Mouse (Mus musculus): ENCODE measurements around the gene Arhgap17. TPM values are rescaled to one million over a fixed set of nuclear protein-coding genes. Genes with fewer than 3 reads are reported as not detected.

Gene Arhgap17
- polyA plus RNA-seq, 1 experiment from 2014 or later, result 20.3 TPM

- Histone ChIP-seq H3K4me2 (no peak overlapping the region), H3K9ac (replicated peaks) (no peak overlapping the region), H3K4me3 (replicated peaks) (no peak overlapping the region), H3K27me3 (no peaks in the 10 kb centered on the region), H3K27ac (no peak overlapping the region), H3K9me3 (no peaks in the 10 kb centered on the region), H3K4me1 (replicated peaks) (no peaks in the 10 kb centered on the region), H3K36me3 (peaks cover 41% of the 10 kb centered on the region)
- ATAC-seq (ENCODE audit: insufficient number of reproducible peaks, insufficient read depth, low FRiP score, low TSS enrichment, low read depth), result no peak
- 86% methylated on average over 4 of the region's 4 CpGs for WGBS
These were observed 93.1 kb downstream of the Arhgap17 start for GRCm38 (mm10) chr7:123276568-123276967.

GRCm38 (mm10) chr7:123273056-123273455 lies 96.7 kb downstream of the Arhgap17 start:
- ATAC-seq (ENCODE audit: insufficient number of reproducible peaks, insufficient read depth, low FRiP score, low TSS enrichment, low read depth), result no peak
- Histone ChIP-seq H3K4me3 (replicated peaks) (no peak overlapping the region), H3K4me1 (replicated peaks) (no peaks in the 10 kb centered on the region), H3K9me3 (no peaks in the 10 kb centered on the region), H3K27me3 (no peaks in the 10 kb centered on the region), H3K4me2 (no peak overlapping the region), H3K36me3 (peaks cover 16% of the 10 kb centered on the region), H3K9ac (replicated peaks) (no peak overlapping the region), H3K27ac (no peak overlapping the region)
- 71% methylated on average over 11 of the region's 11 CpGs for WGBS

DNA sequence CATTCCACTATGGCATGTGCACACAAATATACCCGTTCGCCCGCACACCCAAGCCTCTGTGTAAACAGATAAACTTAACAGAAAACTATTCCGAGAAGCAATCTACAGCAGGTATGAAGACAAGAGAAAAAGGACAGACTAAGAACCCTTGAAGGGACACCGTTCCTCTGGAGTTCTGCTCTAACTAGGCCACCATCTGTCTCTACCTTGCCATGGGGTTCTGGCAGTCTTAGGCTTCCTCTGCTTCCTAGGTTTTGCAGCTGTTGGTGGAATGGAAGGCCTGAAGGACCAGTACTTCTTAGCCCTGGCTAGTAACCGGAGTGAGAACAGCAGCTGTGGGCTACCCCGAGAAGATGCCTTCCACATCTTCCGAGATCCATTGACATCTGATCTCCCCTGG lies 111.6 kb downstream of the Arhgap17 start:
- ATAC-seq (ENCODE audit: insufficient number of reproducible peaks, insufficient read depth, low FRiP score, low TSS enrichment, low read depth), result no peak
- 88% methylated on average over 8 of the region's 8 CpGs for WGBS

DNA sequence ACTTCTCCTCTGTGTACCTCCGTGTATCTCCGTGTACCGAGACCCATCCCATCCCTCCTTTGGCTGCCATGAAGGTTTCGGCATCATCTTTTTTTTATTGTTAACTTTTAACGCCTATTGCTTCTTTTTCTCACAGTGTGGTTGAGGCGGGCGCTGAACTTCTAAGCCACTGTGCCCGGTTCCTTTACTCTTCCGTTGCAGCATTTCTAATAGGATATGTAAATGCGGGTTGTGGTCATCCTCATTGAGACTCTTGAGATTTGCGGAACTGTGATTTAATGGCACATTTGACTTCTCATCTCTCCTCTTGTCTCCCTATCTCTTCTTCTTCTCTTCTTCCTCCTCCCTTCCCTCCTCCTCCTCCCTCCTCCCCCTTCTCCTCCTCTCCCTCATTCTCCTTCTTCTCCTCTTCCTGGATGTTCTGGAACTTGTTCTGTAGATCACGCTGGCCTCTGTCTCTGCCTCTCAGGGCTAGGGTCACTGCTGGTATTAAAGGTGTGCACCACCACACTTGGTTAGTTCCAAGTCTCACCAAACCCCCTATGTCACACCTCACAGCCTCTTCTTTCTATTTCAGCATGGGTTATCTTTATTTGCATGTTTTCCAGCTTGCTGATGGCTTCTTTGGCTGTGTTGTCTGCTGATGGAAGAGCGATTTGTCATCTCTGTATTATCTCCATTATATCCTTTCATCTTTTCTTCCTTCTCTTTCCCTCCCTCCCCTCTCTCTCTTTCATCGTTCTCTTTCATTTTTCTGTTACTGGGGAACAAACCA lies 115.3 kb downstream of the Arhgap17 start:
- Histone ChIP-seq H3K27ac (no peak overlapping the region), H3K9ac (replicated peaks) (no peak overlapping the region), H3K4me1 (replicated peaks) (no peaks in the 10 kb centered on the region), H3K4me3 (replicated peaks) (no peak overlapping the region), H3K27me3 (no peaks in the 10 kb centered on the region), H3K9me3 (no peaks in the 10 kb centered on the region), H3K36me3 (no peaks in the 10 kb centered on the region), H3K4me2 (no peak overlapping the region)
- 89% methylated on average over 14 of the region's 14 CpGs for WGBS
- ATAC-seq (ENCODE audit: insufficient number of reproducible peaks, insufficient read depth, low FRiP score, low TSS enrichment, low read depth), result no peak

More for the DNA sequence above, 111.6 kb downstream of the Arhgap17 start:
- Histone ChIP-seq H3K9me3 (no peaks in the 10 kb centered on the region), H3K36me3 (no peaks in the 10 kb centered on the region), H3K4me1 (replicated peaks) (no peaks in the 10 kb centered on the region), H3K27me3 (no peaks in the 10 kb centered on the region), H3K4me2 (no peak overlapping the region), H3K4me3 (replicated peaks) (no peak overlapping the region), H3K9ac (replicated peaks) (no peak overlapping the region), H3K27ac (no peak overlapping the region)

DNA sequence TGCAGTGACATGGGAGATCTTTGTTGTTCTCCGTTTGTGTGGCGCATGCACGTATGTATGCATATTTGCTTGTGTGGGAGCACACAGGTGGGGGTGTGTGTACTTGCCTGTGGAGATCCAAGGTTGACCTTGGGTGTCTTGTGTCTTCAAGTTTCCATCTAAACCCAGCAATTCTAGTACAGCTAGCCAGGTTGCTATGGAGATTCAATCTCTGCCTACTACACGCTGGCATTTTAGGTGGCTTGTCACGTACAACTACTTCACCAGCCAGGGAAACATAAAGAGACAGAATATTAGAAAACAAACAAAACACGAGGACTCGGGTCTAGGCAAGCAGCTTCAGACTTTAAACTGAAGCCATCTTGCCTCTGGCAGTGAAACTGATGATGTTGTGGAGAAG lies 116.3 kb downstream of the Arhgap17 start:
- H3K4me3 ChIP-seq (replicated peaks), result no peak overlapping the region
- WGBS, result 88% methylated on average over 7 of the region's 7 CpGs
- no peaks in the 10 kb centered on the region for H3K4me1 ChIP-seq (replicated peaks)
- no peak for ATAC-seq (ENCODE audit: insufficient number of reproducible peaks, insufficient read depth, low FRiP score, low TSS enrichment, low read depth)
- H3K4me2 ChIP-seq, result no peak overlapping the region
- no peak overlapping the region for H3K9ac ChIP-seq (replicated peaks)
- H3K9me3 ChIP-seq, result no peaks in the 10 kb centered on the region
- no peaks in the 10 kb centered on the region for H3K27me3 ChIP-seq
- no peaks in the 10 kb centered on the region for H3K36me3 ChIP-seq
- no peak overlapping the region for H3K27ac ChIP-seq

GRCm38 (mm10) chr7:123251343-123251742 lies 118.4 kb downstream of the Arhgap17 start:
- no peaks in the 10 kb centered on the region for H3K4me1 ChIP-seq (replicated peaks)
- no peak overlapping the region for H3K4me2 ChIP-seq
- H3K27ac ChIP-seq, result no peak overlapping the region
- no peaks in the 10 kb centered on the region for H3K36me3 ChIP-seq
- H3K9ac ChIP-seq (replicated peaks), result no peak overlapping the region
- no peak overlapping the region for H3K4me3 ChIP-seq (replicated peaks)
- H3K9me3 ChIP-seq, result no peaks in the 10 kb centered on the region
- WGBS, result 64% methylated on average over 6 of the region's 6 CpGs
- no peaks in the 10 kb centered on the region for H3K27me3 ChIP-seq
- ATAC-seq (ENCODE audit: insufficient number of reproducible peaks, insufficient read depth, low FRiP score, low TSS enrichment, low read depth), result no peak

DNA sequence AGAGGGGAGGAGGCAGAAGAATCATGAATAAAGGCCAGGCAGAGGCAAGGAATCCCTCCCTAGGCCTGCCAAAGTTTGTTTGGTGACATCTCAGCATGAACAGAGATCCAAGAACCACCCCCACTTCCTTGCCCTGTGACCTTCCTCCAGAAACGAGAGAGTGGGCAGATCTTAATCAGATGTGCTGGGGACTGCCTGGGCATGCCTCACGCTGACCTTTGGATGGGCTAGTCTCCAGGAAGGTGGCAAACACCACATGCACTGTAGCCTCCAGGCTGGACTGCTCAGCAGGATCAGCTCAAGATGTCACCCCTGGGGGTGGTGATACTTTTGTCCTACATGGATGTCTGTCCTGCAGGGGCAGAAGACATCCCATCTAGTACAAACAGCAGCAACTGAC lies 121.5 kb downstream of the Arhgap17 start:
- Histone ChIP-seq H3K4me1 (replicated peaks) (no peaks in the 10 kb centered on the region), H3K9ac (replicated peaks) (no peak overlapping the region), H3K27me3 (no peaks in the 10 kb centered on the region), H3K4me2 (no peak overlapping the region), H3K27ac (no peak overlapping the region), H3K9me3 (no peaks in the 10 kb centered on the region), H3K36me3 (no peaks in the 10 kb centered on the region), H3K4me3 (replicated peaks) (no peak overlapping the region)
- ATAC-seq (ENCODE audit: insufficient number of reproducible peaks, insufficient read depth, low FRiP score, low TSS enrichment, low read depth), result no peak
- 54% methylated on average over 2 of the region's 2 CpGs for WGBS

GRCm38 (mm10) chr7:123246504-123247084 lies 123.1 kb downstream of the Arhgap17 start:
- WGBS, result 68% methylated on average over 4 of the region's 4 CpGs
- ATAC-seq (ENCODE audit: insufficient number of reproducible peaks, insufficient read depth, low FRiP score, low TSS enrichment, low read depth), result no peak
- no peak overlapping the region for H3K4me3 ChIP-seq (replicated peaks)

DNA sequence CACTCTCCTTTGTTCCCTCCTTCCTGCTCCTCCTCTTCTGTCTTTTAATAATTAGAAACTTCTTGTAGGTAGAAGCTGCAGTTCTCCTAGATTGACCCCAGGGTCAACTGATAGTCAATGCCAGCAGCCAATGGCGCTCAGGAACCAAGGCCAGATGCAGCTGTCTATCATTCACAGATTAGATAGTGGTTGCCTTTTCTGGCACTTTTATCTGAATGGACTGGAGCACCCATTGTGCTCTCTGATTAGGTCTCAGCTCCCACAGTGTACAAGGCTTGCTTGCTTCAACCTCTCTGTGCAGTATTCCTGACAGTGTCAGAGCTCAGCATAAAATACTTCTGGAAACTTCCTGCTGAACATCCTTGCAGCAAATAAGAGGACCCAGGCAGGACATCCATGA lies 124.9 kb downstream of the Arhgap17 start:
- H3K27ac ChIP-seq, result no peak overlapping the region
- WGBS, result 77% methylated on average over 1 of the region's 1 CpGs
- H3K36me3 ChIP-seq, result no peaks in the 10 kb centered on the region
- H3K9me3 ChIP-seq, result no peaks in the 10 kb centered on the region
- no peak overlapping the region for H3K4me3 ChIP-seq (replicated peaks)
- no peak overlapping the region for H3K9ac ChIP-seq (replicated peaks)
- H3K27me3 ChIP-seq, result no peaks in the 10 kb centered on the region
- H3K4me1 ChIP-seq (replicated peaks), result no peaks in the 10 kb centered on the region
- no peak overlapping the region for H3K4me2 ChIP-seq
- no peak for ATAC-seq (ENCODE audit: insufficient number of reproducible peaks, insufficient read depth, low FRiP score, low TSS enrichment, low read depth)

More at GRCm38 (mm10) chr7:123246504-123247084, 123.1 kb downstream of the Arhgap17 start:
- H3K27ac ChIP-seq, result no peak overlapping the region
- H3K9me3 ChIP-seq, result no peaks in the 10 kb centered on the region
- H3K36me3 ChIP-seq, result no peaks in the 10 kb centered on the region
- H3K9ac ChIP-seq (replicated peaks), result no peak overlapping the region
- H3K27me3 ChIP-seq, result no peaks in the 10 kb centered on the region
- no peak overlapping the region for H3K4me2 ChIP-seq
- H3K4me1 ChIP-seq (replicated peaks), result no peaks in the 10 kb centered on the region

GRCm38 (mm10) chr7:123242241-123242640 lies 127.5 kb downstream of the Arhgap17 start:
- H3K4me1 ChIP-seq (replicated peaks), result no peaks in the 10 kb centered on the region
- no peak overlapping the region for H3K9ac ChIP-seq (replicated peaks)
- H3K4me3 ChIP-seq (replicated peaks), result no peak overlapping the region
- 88% methylated on average over 7 of the region's 7 CpGs for WGBS
- H3K36me3 ChIP-seq, result no peaks in the 10 kb centered on the region
- no peaks in the 10 kb centered on the region for H3K27me3 ChIP-seq
- H3K27ac ChIP-seq, result no peak overlapping the region
- ATAC-seq (ENCODE audit: insufficient number of reproducible peaks, insufficient read depth, low FRiP score, low TSS enrichment, low read depth), result no peak
- H3K4me2 ChIP-seq, result no peak overlapping the region
- H3K9me3 ChIP-seq, result no peaks in the 10 kb centered on the region

DNA sequence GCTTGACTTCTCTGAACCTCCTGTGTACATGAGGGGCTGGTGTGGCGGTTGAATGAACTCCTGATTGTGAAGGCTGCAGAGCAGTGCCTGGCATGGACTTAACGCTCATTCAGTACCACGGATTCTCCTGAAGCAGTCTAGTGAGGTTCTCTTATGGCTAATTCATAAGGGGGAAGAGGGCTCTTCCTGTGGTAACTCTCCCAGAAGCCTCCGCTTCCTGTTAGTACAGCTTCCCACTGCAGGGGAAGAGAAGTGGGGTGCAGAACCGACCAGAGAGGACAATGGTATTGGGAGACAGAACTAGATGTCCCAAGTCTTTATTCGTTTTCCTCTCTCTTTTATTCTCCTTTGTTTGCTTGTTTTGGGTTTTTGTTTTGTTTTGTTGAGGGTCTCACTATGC lies 129.7 kb downstream of the Arhgap17 start:
- Histone ChIP-seq H3K36me3 (no peaks in the 10 kb centered on the region), H3K27me3 (no peaks in the 10 kb centered on the region), H3K9me3 (no peaks in the 10 kb centered on the region), H3K4me1 (replicated peaks) (no peaks in the 10 kb centered on the region), H3K27ac (no peak overlapping the region), H3K4me2 (no peak overlapping the region), H3K4me3 (replicated peaks) (no peak overlapping the region), H3K9ac (replicated peaks) (no peak overlapping the region)
- no peak for ATAC-seq (ENCODE audit: insufficient number of reproducible peaks, insufficient read depth, low FRiP score, low TSS enrichment, low read depth)
- WGBS, result 68% methylated on average over 6 of the region's 6 CpGs

- H3K4me2 ChIP-seq, result no peak overlapping the region
- no peak for ATAC-seq (ENCODE audit: insufficient number of reproducible peaks, insufficient read depth, low FRiP score, low TSS enrichment, low read depth)
- H3K27ac ChIP-seq, result no peak overlapping the region
- H3K4me3 ChIP-seq (replicated peaks), result no peak overlapping the region
- WGBS, result 92% methylated on average over 4 of the region's 4 CpGs
- no peak overlapping the region for H3K9ac ChIP-seq (replicated peaks)
- H3K27me3 ChIP-seq, result no peaks in the 10 kb centered on the region
- no peaks in the 10 kb centered on the region for H3K4me1 ChIP-seq (replicated peaks)
- no peaks in the 10 kb centered on the region for H3K36me3 ChIP-seq
- no peaks in the 10 kb centered on the region for H3K9me3 ChIP-seq
These were observed 131.1 kb downstream of the Arhgap17 start for GRCm38 (mm10) chr7:123238621-123239020.

Data from limb, embryonic 12.5 days (tissue).